Mouse (Mus musculus): ENCODE data around the gene Samd15.
"Not testable (repeated sequence)": the region's sequence is repeated elsewhere in the genome, so short reads cannot be mapped to it uniquely, and the experiment has no call there.

- TF ChIP-seq POLR2A (IDR thresholded peaks at IDR 0.05; ENCODE audit: low read depth, low read length); CTCF (conservative IDR thresholded peaks at IDR 0.05; ENCODE audit: insufficient read depth, insufficient read length, low read depth, low read length): not testable (repeated sequence)
Measured at GRCm38 (mm10) chr12:87205789-87206188, 6.3 kb downstream of the Samd15 start.
